Mouse (Mus musculus): ENCODE measurements around the gene Tada3.

DNA sequence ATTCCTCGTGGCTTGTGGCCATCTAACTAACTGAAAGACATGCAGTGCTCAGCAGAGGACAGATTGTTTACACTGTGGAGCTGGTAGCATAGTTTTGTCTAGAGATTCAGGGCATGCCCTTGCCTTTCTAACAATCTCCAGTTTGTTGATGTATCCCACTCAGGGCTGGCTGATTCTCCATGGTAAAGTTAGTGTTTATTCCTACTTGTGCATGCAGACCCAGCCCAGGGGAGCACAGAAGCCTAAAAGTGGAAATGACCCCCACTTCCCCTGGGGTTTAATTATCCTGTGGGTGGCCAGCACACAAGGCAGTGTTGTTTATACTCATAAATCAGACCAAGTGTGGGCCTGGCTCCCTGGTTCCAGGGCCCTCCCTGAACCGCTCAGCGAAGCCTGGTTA is 8.3 kb upstream of the Tada3 start:
- no peak for TF ChIP-seq POLR2A (IDR thresholded peaks at IDR 0.05; ENCODE audit: borderline replicate concordance, extremely low read depth, low read depth, low read length)
- no peak for TF ChIP-seq CTCF (IDR thresholded peaks at IDR 0.05; ENCODE audit: insufficient read depth, low read length)

Measured in lung, adult 2 months (tissue).